ENCODE assay signal across 8 mouse cellular contexts in genomic region chr15:36715745-36716685, GRCm38 (mm10).
A peak's percentile ranks its signal among the peaks of the same experiment; 100 is the strongest.
DNase-seq lines count a peak whose midpoint lies in the region; ATAC-seq and TF ChIP-seq lines count a peak whose summit lies in the region.

No protein-coding gene starts in this region.

- peak; percentile 71; the same call in 1 of the 2 replicates for TF ChIP-seq EP300 in heart, postnatal 0 days (IDR thresholded peaks at IDR 0.05; ENCODE audit: low read depth)

- peak overlapping the region; percentile 38 for H3K27ac ChIP-seq in forebrain, embryonic 12.5 days
- peak overlapping the region; percentile 75 for H3K27ac ChIP-seq in heart, postnatal 0 days (ENCODE audit: low read depth)
- H3K27ac ChIP-seq in liver, embryonic 12.5 days, result peak overlapping the region; percentile 47; the same call in 1 of the 2 replicates

- H3K27me3 ChIP-seq in E14TG2a.4 (ENCODE audit: insufficient read depth, low read length), result no peaks in the 10 kb centered on the region
- no peaks in the 10 kb centered on the region for H3K27me3 ChIP-seq in forebrain, embryonic 12.5 days
- H3K27me3 ChIP-seq in heart, postnatal 0 days (ENCODE audit: control insufficient read depth, insufficient read depth, low read length), result no peaks in the 10 kb centered on the region
- H3K27me3 ChIP-seq in liver, embryonic 12.5 days (replicated peaks), result no peaks in the 10 kb centered on the region
- H3K27me3 ChIP-seq in splenic B cell, adult 2 months (ENCODE audit: control insufficient read depth, insufficient read depth, low read length, poor library complexity, severe bottlenecking), result no peaks in the 10 kb centered on the region

- DNase-seq in c-Kit-positive CD71-positive TER-119-negative erythroid progenitor cells, embryonic 14.5 days (ENCODE audit: low read depth), result peak; percentile 61
- DNase-seq in heart, postnatal 0 days (ENCODE audit: low spot score), result peak; percentile 91
- peak; percentile 82 to 95 for DNase-seq in kidney, postnatal 25 days
- peak; percentile 95 for DNase-seq in naive thymus-derived CD4-positive, alpha-beta T cell, adult 2 months (ENCODE audit: low read depth)
- peak; percentile 89 for DNase-seq in splenic B cell, adult 2 months (ENCODE audit: low read depth, low spot score)

- ATAC-seq in forebrain, embryonic 12.5 days (ENCODE audit: low FRiP score), result peak; percentile 85
- ATAC-seq in heart, postnatal 0 days (ENCODE audit: insufficient read depth, low read depth), result peak; percentile 89
- ATAC-seq in liver, embryonic 12.5 days, result peak; percentile 68

- H3K36me3 ChIP-seq in E14TG2a.4 (ENCODE audit: insufficient read depth, low read length), result no peaks in the 10 kb centered on the region
- no peaks in the 10 kb centered on the region for H3K36me3 ChIP-seq in forebrain, embryonic 12.5 days (replicated peaks)
- no peaks in the 10 kb centered on the region for H3K36me3 ChIP-seq in heart, postnatal 0 days (replicated peaks; ENCODE audit: control insufficient read depth, insufficient read depth, low read length)
- H3K36me3 ChIP-seq in liver, embryonic 12.5 days, result no peaks in the 10 kb centered on the region
- no peaks in the 10 kb centered on the region for H3K36me3 ChIP-seq in splenic B cell, adult 2 months (ENCODE audit: control insufficient read depth, insufficient read depth, low read length, poor library complexity, severe bottlenecking)

- H3K9me3 ChIP-seq in E14TG2a.4 (ENCODE audit: low read length), result no peaks in the 10 kb centered on the region
- H3K9me3 ChIP-seq in forebrain, embryonic 12.5 days, result no peaks in the 10 kb centered on the region
- H3K9me3 ChIP-seq in heart, postnatal 0 days (replicated peaks; ENCODE audit: control insufficient read depth, low read length), result no peaks in the 10 kb centered on the region
- no peaks in the 10 kb centered on the region for H3K9me3 ChIP-seq in liver, embryonic 12.5 days (replicated peaks)

- no peak overlapping the region; the same call in 1 of the 2 replicates for H3K9ac ChIP-seq in forebrain, embryonic 12.5 days
- peak overlapping the region; percentile 36; the same call in 1 of the 2 replicates for H3K9ac ChIP-seq in heart, postnatal 0 days (replicated peaks; ENCODE audit: low read depth, low read length)
- H3K9ac ChIP-seq in liver, embryonic 12.5 days, result peak overlapping the region; percentile 52

- H3K4me2 ChIP-seq in forebrain, embryonic 12.5 days, result peak overlapping the region; percentile 37
- H3K4me2 ChIP-seq in heart, postnatal 0 days (ENCODE audit: low read depth, low read length), result peak overlapping the region; percentile 54
- peak overlapping the region; percentile 70 for H3K4me2 ChIP-seq in liver, embryonic 12.5 days

- H3K4me3 ChIP-seq in E14TG2a.4 (replicated peaks; ENCODE audit: low read length), result no peak overlapping the region; the same call in 1 of the 2 replicates
- peak overlapping the region; percentile 2; the same call in 1 of the 2 replicates for H3K4me3 ChIP-seq in forebrain, embryonic 12.5 days (replicated peaks)
- peak overlapping the region; percentile 32 for H3K4me3 ChIP-seq in heart, postnatal 0 days (ENCODE audit: low read depth, low read length)
- H3K4me3 ChIP-seq in liver, embryonic 12.5 days, result peak overlapping the region; percentile 51

- WGBS in forebrain, embryonic 12.5 days, result 24% methylated on average over 26 of the region's 26 CpGs
- 7% methylated on average over 26 of the region's 26 CpGs for WGBS in heart, postnatal 0 days
- WGBS in liver, embryonic 12.5 days (ENCODE audit: insufficient replicate concordance), result 11% methylated on average over 26 of the region's 26 CpGs

- H3K4me1 ChIP-seq in E14TG2a.4 (replicated peaks; ENCODE audit: low read depth, low read length), result peaks cover 11% of the 10 kb centered on the region
- H3K4me1 ChIP-seq in forebrain, embryonic 12.5 days, result peaks cover 5% of the 10 kb centered on the region
- peaks cover 4% of the 10 kb centered on the region for H3K4me1 ChIP-seq in heart, postnatal 0 days (ENCODE audit: control insufficient read depth, insufficient read depth)
- peaks cover 21% of the 10 kb centered on the region for H3K4me1 ChIP-seq in liver, embryonic 12.5 days

- peak; percentile 96 for TF ChIP-seq CTCF in E14TG2a.4 (conservative IDR thresholded peaks at IDR 0.05; ENCODE audit: low read length)
- TF ChIP-seq CTCF in heart, postnatal 0 days (IDR thresholded peaks at IDR 0.05; ENCODE audit: low read depth), result peak; percentile 85
